Mouse (Mus musculus) embryonic facial prominence, embryonic 13.5 days (tissue): ENCODE results near the gene Bmp8a. TPM values are rescaled to one million over a fixed set of nuclear protein-coding genes. Genes with fewer than 3 reads are reported as not detected.
"Not testable (repeated sequence)": the region's sequence is repeated elsewhere in the genome, so short reads cannot be mapped to it uniquely, and the experiment has no call there.

Source experiments
- ATAC-seq: fragments of 200-750 bp; cut with Nextera tagmentation; 2 replicates; pipeline ENCODE4 v1.8.0; 2017; ENCODE audit warnings: low read depth; ENCODE audit not compliant: insufficient number of reproducible peaks, insufficient read depth, low FRiP score, low TSS enrichment
- H3K27ac ChIP-seq: fragments of 300-500 bp; sonication (generic); 2 replicates; pipeline ENCODE4 v1.5.1; 2015; ENCODE audit warnings: moderate library complexity, mild to moderate bottlenecking, inconsistent platforms
- H3K27me3 ChIP-seq: fragments of 300-500 bp; sonication (generic); 2 replicates; pipeline ENCODE4 v1.6.1; 2015; ENCODE audit warnings: mild to moderate bottlenecking, inconsistent platforms
- H3K36me3 ChIP-seq: fragments of 300-500 bp; sonication (generic); 2 replicates; pipeline ENCODE4 v1.6.1; 2015; ENCODE audit warnings: mild to moderate bottlenecking, inconsistent platforms
- H3K4me1 ChIP-seq: fragments of 300-500 bp; sonication (generic); 2 replicates; pipeline ENCODE4 v1.6.1; 2015; ENCODE audit warnings: inconsistent platforms
- H3K4me2 ChIP-seq: fragments of 300-500 bp; sonication (generic); 2 replicates; pipeline ENCODE4 v1.6.1; 2015; ENCODE audit warnings: moderate library complexity, mild to moderate bottlenecking, inconsistent platforms
- H3K4me3 ChIP-seq: fragments of 300-500 bp; sonication (generic); 2 replicates; pipeline ENCODE4 v1.5.1; 2015; ENCODE audit warnings: mild to moderate bottlenecking, inconsistent platforms
- H3K9ac ChIP-seq: fragments of 300-500 bp; sonication (generic); 2 replicates; pipeline ENCODE4 v1.6.1; 2015; ENCODE audit warnings: mild to moderate bottlenecking, inconsistent platforms
- H3K9me3 ChIP-seq: fragments of 300-500 bp; sonication (generic); 2 replicates; pipeline ENCODE4 v1.6.1; 2016; ENCODE audit warnings: inconsistent platforms
- WGBS: fragments of 180-500 bp; shearing (Covaris S2); methylation state at CpG from one replicate; pipeline ENCODE4 v1.1.7; 2015; ENCODE audit warnings: mixed read lengths; 5-methylcytosine and 5-hydroxymethylcytosine counted together
- polyA plus RNA-seq: library from polyadenylated mRNA; unstranded; fragments of >200 nt; fragmentation: Nextera tagmentation; extraction: Ambion mirVana; gene quantifications from 2 replicates; pipeline ENCODE4 v1.2.1, GENCODE M21; 2015

The Bmp8a gene
- polyA plus RNA-seq, 1 experiment from 2014 or later, result 1.3 TPM

GRCm38 (mm10) chr4:123353271-123353877, 10.3 kb upstream of the Bmp8a start:
- 89% methylated on average over 10 of the region's 10 CpGs for WGBS
- Histone ChIP-seq H3K9me3 (no peaks in the 10 kb centered on the region), H3K4me3 (no peak overlapping the region), H3K4me2 (no peak overlapping the region), H3K4me1 (no peaks in the 10 kb centered on the region), H3K36me3 (peaks cover 83% of the 10 kb centered on the region), H3K27ac (no peak overlapping the region), H3K27me3 (no peaks in the 10 kb centered on the region), H3K9ac (no peak overlapping the region)
- ATAC-seq, result no peak

- Histone ChIP-seq H3K36me3 (0 out of 2 replicates have a peak, but pooled peaks cover 5% of the 10 kb centered on the region), H3K27me3 (peaks cover 58% of the 10 kb centered on the region), H3K4me1 (peaks cover 16% of the 10 kb centered on the region), H3K9me3 (no peaks in the 10 kb centered on the region), H3K4me3 (peak overlapping the region; percentile 53), H3K4me2 (peak overlapping the region; percentile 88), H3K27ac (no peak overlapping the region), H3K9ac (peak overlapping the region; percentile 60; the same call in 1 of the 2 replicates)
- no peak for ATAC-seq
- 12% methylated on average over 6 of the region's 6 CpGs for WGBS
Measured at GRCm38 (mm10) chr4:123343471-123343789, 378 bp upstream of the Bmp8a start.

DNA sequence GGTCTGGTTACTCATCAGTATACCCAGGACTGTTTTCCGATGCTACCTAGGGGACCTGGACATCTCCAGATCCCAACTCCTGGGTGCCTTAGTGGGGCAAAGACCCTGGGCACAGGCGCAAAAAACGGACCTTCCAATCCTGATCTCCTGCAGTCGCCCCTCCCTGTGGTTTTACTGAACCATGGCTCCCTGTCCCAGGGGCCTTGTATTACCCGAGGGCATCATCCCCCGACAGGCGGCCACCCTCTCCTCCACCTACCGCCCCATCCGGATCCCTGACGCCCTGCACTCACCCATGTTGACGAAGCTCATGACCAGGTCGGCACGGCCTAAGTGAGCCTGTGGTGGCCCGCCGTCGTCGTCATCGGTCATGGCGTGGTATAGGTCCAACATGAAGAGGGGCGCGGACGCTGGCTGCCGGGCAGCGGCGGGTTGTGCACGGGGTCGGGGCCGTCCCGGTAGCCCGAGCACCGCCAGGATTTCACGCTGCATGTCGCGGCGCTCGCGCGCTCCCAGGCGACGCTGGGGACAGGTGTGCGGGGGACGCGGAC, 886 bp downstream of the Bmp8a start:
- Histone ChIP-seq H3K27ac (no peak overlapping the region), H3K9me3 (no peaks in the 10 kb centered on the region), H3K27me3 (peaks cover 59% of the 10 kb centered on the region), H3K4me2 (peak overlapping the region; percentile 88), H3K4me1 (peaks cover 16% of the 10 kb centered on the region), H3K36me3 (no peaks in the 10 kb centered on the region), H3K4me3 (peak overlapping the region; percentile 53), H3K9ac (peak overlapping the region; percentile 60)
- ATAC-seq, result no peak
- 3% methylated on average over 43 of the region's 43 CpGs for WGBS

DNA sequence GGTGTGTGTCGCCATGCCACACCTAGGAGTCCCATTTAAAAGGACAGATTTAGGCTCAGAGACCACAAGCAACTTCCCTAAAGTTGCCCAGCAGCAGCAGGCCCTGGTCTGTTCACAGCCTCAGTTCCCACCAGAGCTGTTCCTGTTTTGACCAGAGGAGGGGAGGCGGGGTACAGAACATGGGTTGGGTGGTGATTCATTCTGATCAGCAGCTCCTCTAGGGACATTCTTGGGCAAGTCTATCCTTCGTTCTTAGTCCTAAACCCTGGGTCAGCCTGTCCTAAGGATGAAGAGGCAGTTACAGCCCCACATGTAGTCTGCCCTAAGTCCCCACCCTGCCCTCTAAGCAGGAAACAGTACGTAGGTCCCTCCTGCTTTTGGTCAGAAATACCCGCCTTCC, 2.8 kb downstream of the Bmp8a start:
- Histone ChIP-seq H3K9ac (no peak overlapping the region), H3K4me1 (peaks cover 16% of the 10 kb centered on the region), H3K27ac (no peak overlapping the region), H3K4me3 (no peak overlapping the region), H3K4me2 (no peak overlapping the region), H3K36me3 (no peaks in the 10 kb centered on the region), H3K27me3 (peaks cover 65% of the 10 kb centered on the region), H3K9me3 (no peaks in the 10 kb centered on the region)
- 60% methylated on average over 5 of the region's 5 CpGs for WGBS
- ATAC-seq, result no peak

GRCm38 (mm10) chr4:123337693-123338092, 5.4 kb downstream of the Bmp8a start:
- H3K9ac ChIP-seq, result no peak overlapping the region
- WGBS, result 64% methylated on average over 4 of the region's 4 CpGs
- H3K36me3 ChIP-seq, result no peaks in the 10 kb centered on the region
- H3K4me1 ChIP-seq, result peaks cover 7% of the 10 kb centered on the region
- peaks cover 43% of the 10 kb centered on the region for H3K27me3 ChIP-seq
- no peak overlapping the region for H3K27ac ChIP-seq
- 0 out of 2 replicates have a peak, but pooled peaks cover 3% of the 10 kb centered on the region for H3K9me3 ChIP-seq
- H3K4me3 ChIP-seq, result no peak overlapping the region
- no peak overlapping the region for H3K4me2 ChIP-seq
- no peak for ATAC-seq

DNA sequence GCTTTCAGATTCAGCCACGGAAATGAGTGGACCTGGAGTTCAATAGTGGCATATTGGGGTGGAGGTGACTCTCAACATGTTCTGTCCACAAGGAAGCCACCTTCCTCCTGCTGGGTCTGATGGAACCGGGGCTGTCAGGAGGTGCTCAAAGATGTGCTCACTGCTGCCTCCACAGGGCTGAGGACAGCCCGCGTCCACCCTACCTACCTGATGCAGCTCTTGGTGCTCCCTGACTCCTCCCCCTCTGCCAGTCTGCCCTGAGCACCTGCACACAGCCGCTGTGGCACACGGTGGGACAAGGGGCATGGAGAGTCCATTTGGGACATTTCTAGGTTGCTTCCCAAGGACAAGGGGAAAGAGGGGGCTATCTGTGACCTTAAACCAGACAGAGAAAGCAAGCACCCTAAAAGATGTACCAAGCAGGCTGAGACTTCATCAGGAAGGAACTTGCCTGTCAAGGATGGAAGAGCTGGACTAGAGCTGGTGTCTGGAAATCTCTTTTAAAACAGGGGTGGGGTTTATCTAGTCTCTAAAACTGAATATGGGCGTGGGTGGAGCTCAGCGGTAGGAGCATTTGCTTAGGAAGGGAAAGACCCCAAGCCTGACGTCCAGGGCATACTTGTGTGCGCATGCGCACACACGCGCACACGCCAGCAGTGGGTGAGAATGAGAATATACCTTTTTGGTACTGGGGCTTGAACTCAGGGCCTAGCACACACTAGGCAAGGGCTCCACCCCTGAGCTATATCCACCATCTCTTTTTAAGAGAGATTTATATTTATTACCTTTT, 7.1 kb downstream of the Bmp8a start:
- Histone ChIP-seq H3K4me2 (no peak overlapping the region), H3K9me3 (0 out of 2 replicates have a peak, but pooled peaks cover 3% of the 10 kb centered on the region), H3K4me3 (no peak overlapping the region), H3K36me3 (no peaks in the 10 kb centered on the region), H3K27me3 (peaks cover 26% of the 10 kb centered on the region), H3K4me1 (no peaks in the 10 kb centered on the region; the same call in 1 of the 2 replicates), H3K9ac (no peak overlapping the region), H3K27ac (no peak overlapping the region)
- no peak for ATAC-seq
- WGBS, result 69% methylated on average over 14 of the region's 14 CpGs

DNA sequence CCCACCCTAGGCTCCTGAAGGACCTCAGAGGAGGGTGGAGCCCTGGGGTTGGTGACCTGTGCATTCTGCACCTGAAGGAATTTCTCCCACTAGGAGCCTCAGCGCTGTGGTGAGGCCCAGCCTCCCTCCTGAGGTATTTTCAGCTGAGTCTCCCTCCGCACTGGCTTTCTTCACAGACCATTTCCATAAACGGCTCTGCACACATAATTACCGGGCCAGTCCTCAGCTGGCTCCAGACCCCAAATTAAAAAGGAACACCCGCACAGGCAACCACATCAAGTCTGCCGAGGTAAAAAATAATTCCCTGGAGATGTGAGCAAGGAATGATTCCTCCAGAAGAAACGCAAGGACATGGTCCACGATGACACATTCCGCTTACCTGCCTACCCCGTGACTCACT, 7.8 kb downstream of the Bmp8a start:
- not testable (repeated sequence) for ATAC-seq, H3K4me2 ChIP-seq, H3K9ac ChIP-seq, H3K4me3 ChIP-seq, H3K4me1 ChIP-seq, H3K36me3 ChIP-seq, H3K27ac ChIP-seq, H3K9me3 ChIP-seq
- peaks cover 18% of the 10 kb centered on the region for H3K27me3 ChIP-seq
- 65% methylated on average over 10 of the region's 10 CpGs for WGBS

DNA sequence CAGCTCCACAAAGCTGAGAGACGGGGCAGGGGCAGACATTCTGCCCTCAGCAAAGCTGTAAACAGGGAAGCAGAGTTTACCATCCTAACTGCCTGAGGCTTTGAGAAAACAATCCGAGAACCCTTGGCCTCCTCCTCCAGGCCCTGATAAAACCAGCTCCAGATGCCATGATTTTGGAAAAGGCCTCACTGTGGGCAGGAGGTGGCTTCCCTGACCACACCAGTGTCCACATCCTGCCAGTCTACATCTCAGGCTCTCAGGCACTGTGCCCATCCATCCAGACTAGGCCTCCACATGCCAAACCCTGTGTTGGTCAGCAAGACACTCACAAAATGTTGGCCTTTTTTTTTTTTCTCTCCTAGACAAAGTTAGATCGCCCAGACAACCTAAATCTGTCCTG, 8.9 kb downstream of the Bmp8a start:
- WGBS, result 53% methylated on average over 3 of the region's 3 CpGs
- no peaks in the 10 kb centered on the region for H3K36me3 ChIP-seq
- no peak for ATAC-seq
- no peak overlapping the region for H3K27ac ChIP-seq
- H3K9ac ChIP-seq, result no peak overlapping the region
- H3K4me1 ChIP-seq, result no peaks in the 10 kb centered on the region; the same call in 1 of the 2 replicates
- peaks cover 14% of the 10 kb centered on the region; the same call in 1 of the 2 replicates for H3K27me3 ChIP-seq
- no peak overlapping the region for H3K4me2 ChIP-seq
- no peak overlapping the region for H3K4me3 ChIP-seq
- 0 out of 2 replicates have a peak, but pooled peaks cover 3% of the 10 kb centered on the region for H3K9me3 ChIP-seq

GRCm38 (mm10) chr4:123333151-123333550, 9.9 kb downstream of the Bmp8a start:
- Histone ChIP-seq H3K36me3 (no peaks in the 10 kb centered on the region), H3K4me2 (no peak overlapping the region), H3K4me3 (no peak overlapping the region), H3K27ac (no peak overlapping the region), H3K9me3 (0 out of 2 replicates have a peak, but pooled peaks cover 3% of the 10 kb centered on the region), H3K27me3 (peaks cover 9% of the 10 kb centered on the region; the same call in 1 of the 2 replicates), H3K9ac (no peak overlapping the region), H3K4me1 (no peaks in the 10 kb centered on the region; the same call in 1 of the 2 replicates)
- no peak for ATAC-seq
- 95% methylated on average over 4 of the region's 4 CpGs for WGBS

DNA sequence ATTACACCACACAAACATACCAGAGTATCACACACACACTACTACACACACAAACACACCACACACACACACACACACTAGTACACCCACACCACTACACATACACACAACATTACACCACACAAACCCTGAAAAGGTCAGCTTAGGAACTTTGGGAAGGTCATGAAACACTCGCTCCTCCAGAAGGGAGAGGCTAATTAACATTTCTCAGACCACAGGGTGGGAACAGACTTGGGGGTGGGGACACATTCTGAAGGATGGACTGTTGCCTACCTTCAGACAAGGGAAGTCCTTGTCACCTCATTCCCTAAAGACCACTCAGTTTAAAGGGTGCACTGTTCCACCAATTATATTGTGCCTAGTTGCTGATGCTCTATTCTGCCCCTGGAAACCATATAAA, 11.1 kb downstream of the Bmp8a start:
- ATAC-seq, H3K9me3 ChIP-seq, H3K4me1 ChIP-seq, H3K9ac ChIP-seq, H3K27me3 ChIP-seq, H3K4me2 ChIP-seq, H3K27ac ChIP-seq, H3K36me3 ChIP-seq, H3K4me3 ChIP-seq: not testable (repeated sequence)
- WGBS, result 71% methylated on average over 1 of the region's 1 CpGs

- ATAC-seq, result no peak
Measured at GRCm38 (mm10) chr4:123331326-123331725, 11.7 kb downstream of the Bmp8a start.

More at GRCm38 (mm10) chr4:123331326-123331725, 11.7 kb downstream of the Bmp8a start:
- Histone ChIP-seq H3K9me3 (0 out of 2 replicates have a peak, but pooled peaks cover 3% of the 10 kb centered on the region), H3K4me3 (no peak overlapping the region), H3K4me1 (no peaks in the 10 kb centered on the region), H3K36me3 (no peaks in the 10 kb centered on the region), H3K27ac (no peak overlapping the region), H3K27me3 (peaks cover 9% of the 10 kb centered on the region; the same call in 1 of the 2 replicates), H3K9ac (no peak overlapping the region), H3K4me2 (no peak overlapping the region)
- 76% methylated on average over 5 of the region's 5 CpGs for WGBS
